Mouse (Mus musculus): ENCODE measurements around the gene Lama4. TPM values are rescaled to one million over a fixed set of nuclear protein-coding genes. Genes with fewer than 3 reads are reported as not detected.

Lama4 gene
- polyA plus RNA-seq, 1 experiment from 2014 or later = 71.5 TPM

DNA sequence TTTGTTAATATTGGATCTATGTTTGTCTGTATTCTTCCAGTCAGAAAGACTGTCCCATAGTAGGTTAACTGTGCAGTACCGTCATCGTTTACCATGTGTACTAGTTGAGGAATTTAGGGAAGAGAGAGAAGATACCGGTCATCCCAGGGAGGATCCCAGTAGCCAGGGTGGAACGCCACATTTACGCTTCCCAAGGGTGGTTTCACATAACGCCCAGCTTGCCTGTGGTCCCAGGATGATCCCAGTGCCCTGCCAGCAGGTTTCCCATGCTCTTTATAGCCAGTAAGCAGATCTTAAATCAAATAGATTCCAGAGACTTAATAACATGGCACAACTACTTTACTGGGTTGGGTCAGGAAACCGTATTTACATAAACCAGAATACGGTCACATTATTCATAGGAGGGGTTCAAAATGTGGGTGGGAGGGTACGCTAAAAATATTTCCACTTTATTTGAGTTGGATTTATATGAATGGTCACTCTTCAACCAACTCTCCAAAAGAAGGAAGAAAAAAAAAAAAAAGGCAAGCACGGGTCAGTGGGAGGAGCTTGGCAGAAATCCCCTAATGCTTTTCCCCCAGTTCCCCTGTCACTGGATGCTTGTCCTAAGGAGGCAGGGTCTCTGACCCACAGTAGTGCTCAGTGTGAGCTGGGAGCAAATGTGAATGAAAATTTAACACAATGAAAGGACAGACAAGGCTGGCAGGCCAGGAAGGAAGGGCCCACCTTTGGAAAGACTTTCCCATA, 3.2 kb downstream of the Lama4 start:
- no peak for ATAC-seq (ENCODE audit: low FRiP score, low TSS enrichment)
- peak overlapping the region; percentile 31; the same call in 1 of the 2 replicates for H3K9ac ChIP-seq (ENCODE audit: low read depth, low read length)

GRCm38 (mm10) chr10:38969543-38969942, 4.2 kb downstream of the Lama4 start:
- peaks cover 2% of the 10 kb centered on the region; the same call in 1 of the 2 replicates for H3K36me3 ChIP-seq (ENCODE audit: control insufficient read depth, insufficient read depth, low read length)
- H3K9me3 ChIP-seq (ENCODE audit: control insufficient read depth, low read length) = no peaks in the 10 kb centered on the region
- H3K9ac ChIP-seq (ENCODE audit: low read depth, low read length) = no peak overlapping the region
- H3K27me3 ChIP-seq (ENCODE audit: control insufficient read depth, insufficient read depth, low read length) = no peaks in the 10 kb centered on the region
- H3K27ac ChIP-seq (ENCODE audit: low read depth, low read length) = no peak overlapping the region
- peaks cover 13% of the 10 kb centered on the region for H3K4me1 ChIP-seq (ENCODE audit: control insufficient read depth, insufficient read depth, low read length)
- peak overlapping the region; percentile 77; the same call in 1 of the 2 replicates for H3K4me2 ChIP-seq (replicated peaks; ENCODE audit: low read depth, low read length)
- no peak overlapping the region for H3K4me3 ChIP-seq (ENCODE audit: low read length)
- no peak for ATAC-seq (ENCODE audit: low FRiP score, low TSS enrichment)
- WGBS = 96% methylated on average over 2 of the region's 2 CpGs

More for the DNA sequence above, 3.2 kb downstream of the Lama4 start:
- Histone ChIP-seq H3K9me3 (ENCODE audit: control insufficient read depth, low read length) (no peaks in the 10 kb centered on the region), H3K36me3 (ENCODE audit: control insufficient read depth, insufficient read depth, low read length) (no peaks in the 10 kb centered on the region), H3K27me3 (ENCODE audit: control insufficient read depth, insufficient read depth, low read length) (no peaks in the 10 kb centered on the region), H3K4me1 (ENCODE audit: control insufficient read depth, insufficient read depth, low read length) (peaks cover 13% of the 10 kb centered on the region), H3K4me2 (replicated peaks; ENCODE audit: low read depth, low read length) (peak overlapping the region; percentile 77), H3K4me3 (ENCODE audit: low read length) (peak overlapping the region; percentile 29), H3K27ac (ENCODE audit: low read depth, low read length) (no peak overlapping the region)
- 34% methylated on average over 10 of the region's 10 CpGs for WGBS

GRCm38 (mm10) chr10:38969975-38970374, 4.7 kb downstream of the Lama4 start:
- Histone ChIP-seq H3K27me3 (ENCODE audit: control insufficient read depth, insufficient read depth, low read length) (no peaks in the 10 kb centered on the region), H3K4me2 (replicated peaks; ENCODE audit: low read depth, low read length) (no peak overlapping the region), H3K27ac (ENCODE audit: low read depth, low read length) (no peak overlapping the region), H3K36me3 (ENCODE audit: control insufficient read depth, insufficient read depth, low read length) (peaks cover 2% of the 10 kb centered on the region; the same call in 1 of the 2 replicates), H3K9ac (ENCODE audit: low read depth, low read length) (no peak overlapping the region), H3K9me3 (ENCODE audit: control insufficient read depth, low read length) (no peaks in the 10 kb centered on the region), H3K4me3 (ENCODE audit: low read length) (no peak overlapping the region), H3K4me1 (ENCODE audit: control insufficient read depth, insufficient read depth, low read length) (peaks cover 13% of the 10 kb centered on the region)
- WGBS = 79% methylated on average over 6 of the region's 6 CpGs
- no peak for ATAC-seq (ENCODE audit: low FRiP score, low TSS enrichment)

GRCm38 (mm10) chr10:38972221-38972946, 7.1 kb downstream of the Lama4 start:
- no peak for ATAC-seq (ENCODE audit: low FRiP score, low TSS enrichment)
- WGBS = 65% methylated on average over 7 of the region's 7 CpGs
- H3K4me1 ChIP-seq (ENCODE audit: control insufficient read depth, insufficient read depth, low read length) = peaks cover 10% of the 10 kb centered on the region
- H3K9ac ChIP-seq (ENCODE audit: low read depth, low read length) = no peak overlapping the region
- H3K4me2 ChIP-seq (replicated peaks; ENCODE audit: low read depth, low read length) = no peak overlapping the region
- H3K9me3 ChIP-seq (ENCODE audit: control insufficient read depth, low read length) = no peaks in the 10 kb centered on the region
- H3K27me3 ChIP-seq (ENCODE audit: control insufficient read depth, insufficient read depth, low read length) = no peaks in the 10 kb centered on the region
- no peak overlapping the region for H3K4me3 ChIP-seq (ENCODE audit: low read length)
- no peak overlapping the region for H3K27ac ChIP-seq (ENCODE audit: low read depth, low read length)
- peaks cover 2% of the 10 kb centered on the region; the same call in 1 of the 2 replicates for H3K36me3 ChIP-seq (ENCODE audit: control insufficient read depth, insufficient read depth, low read length)

- Histone ChIP-seq H3K9ac (ENCODE audit: low read depth, low read length) (no peak overlapping the region), H3K27me3 (ENCODE audit: control insufficient read depth, insufficient read depth, low read length) (no peaks in the 10 kb centered on the region), H3K9me3 (ENCODE audit: control insufficient read depth, low read length) (no peaks in the 10 kb centered on the region), H3K4me1 (ENCODE audit: control insufficient read depth, insufficient read depth, low read length) (peaks cover 10% of the 10 kb centered on the region), H3K36me3 (ENCODE audit: control insufficient read depth, insufficient read depth, low read length) (peaks cover 2% of the 10 kb centered on the region; the same call in 1 of the 2 replicates), H3K4me2 (replicated peaks; ENCODE audit: low read depth, low read length) (no peak overlapping the region), H3K4me3 (ENCODE audit: low read length) (no peak overlapping the region), H3K27ac (ENCODE audit: low read depth, low read length) (no peak overlapping the region)
- no peak for ATAC-seq (ENCODE audit: low FRiP score, low TSS enrichment)
- WGBS = 47% methylated on average over 4 of the region's 4 CpGs
Observed at GRCm38 (mm10) chr10:38973016-38973415, 7.7 kb downstream of the Lama4 start.

DNA sequence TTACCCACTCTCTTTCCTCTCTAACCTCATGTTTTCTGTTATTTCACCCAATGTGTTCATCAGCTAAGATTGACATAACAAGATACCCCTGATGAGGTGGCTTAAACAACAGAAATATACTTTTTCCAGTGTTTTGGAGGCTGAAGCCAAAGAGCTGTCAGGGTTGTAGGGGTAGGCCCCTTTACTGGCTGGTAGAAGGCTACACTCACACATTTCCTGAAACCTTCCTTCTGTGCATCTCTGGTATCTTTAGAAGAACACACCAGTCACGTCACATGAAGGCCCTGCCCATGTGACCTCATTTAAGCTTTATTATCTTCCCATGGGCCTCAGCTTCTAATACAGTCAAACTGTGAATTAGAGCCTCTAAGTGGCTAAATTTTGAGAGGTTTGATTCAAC, 12.9 kb downstream of the Lama4 start:
- Histone ChIP-seq H3K27me3 (ENCODE audit: control insufficient read depth, insufficient read depth, low read length) (no peaks in the 10 kb centered on the region), H3K4me3 (ENCODE audit: low read length) (no peak overlapping the region), H3K27ac (ENCODE audit: low read depth, low read length) (no peak overlapping the region), H3K9ac (ENCODE audit: low read depth, low read length) (no peak overlapping the region), H3K4me2 (replicated peaks; ENCODE audit: low read depth, low read length) (no peak overlapping the region), H3K4me1 (ENCODE audit: control insufficient read depth, insufficient read depth, low read length) (peaks cover 4% of the 10 kb centered on the region; the same call in 1 of the 2 replicates), H3K36me3 (ENCODE audit: control insufficient read depth, insufficient read depth, low read length) (peaks cover 2% of the 10 kb centered on the region; the same call in 1 of the 2 replicates), H3K9me3 (ENCODE audit: control insufficient read depth, low read length) (no peaks in the 10 kb centered on the region)
- ATAC-seq (ENCODE audit: low FRiP score, low TSS enrichment) = no peak
- 60% methylated on average over 1 of the region's 1 CpGs for WGBS

DNA sequence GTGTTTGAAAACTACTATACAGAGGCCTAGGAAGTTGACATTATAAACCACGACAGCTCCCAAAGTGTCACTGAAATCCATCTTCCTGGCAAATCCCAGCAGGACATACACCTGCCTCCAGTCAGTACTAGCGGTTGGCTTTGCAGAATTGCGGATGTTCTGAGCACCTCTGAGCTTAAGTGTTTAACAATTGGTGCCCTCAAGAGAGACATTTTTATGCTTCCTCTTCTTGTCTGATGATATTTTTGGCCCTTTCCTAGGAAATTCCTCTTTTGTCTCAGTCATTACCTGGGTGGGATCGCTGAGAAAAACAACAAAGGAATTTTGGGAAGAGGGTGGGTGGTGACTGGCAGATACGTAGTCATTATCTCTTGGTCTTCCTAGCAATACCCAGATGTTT, 14.4 kb downstream of the Lama4 start:
- 54% methylated on average over 5 of the region's 5 CpGs for WGBS

DNA sequence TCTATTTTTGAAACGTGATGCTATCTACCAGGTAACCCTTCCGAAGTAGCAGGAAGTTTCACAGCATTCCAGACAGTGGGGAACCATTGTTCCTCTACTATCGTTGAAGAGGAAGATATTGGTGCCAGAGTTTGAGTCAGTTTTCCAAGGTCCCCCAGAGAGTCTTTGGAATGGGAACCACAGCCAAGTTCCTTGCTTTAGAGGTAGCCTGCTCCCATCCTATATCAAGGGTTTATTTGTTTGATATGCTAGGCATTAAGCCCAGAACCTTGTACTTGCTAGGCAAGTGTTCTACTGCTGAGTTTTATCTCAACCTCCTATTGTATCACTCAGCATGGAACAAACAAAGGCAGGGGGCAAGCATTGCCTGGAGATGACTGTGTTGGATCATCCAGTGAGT, 15.7 kb downstream of the Lama4 start:
- ATAC-seq (ENCODE audit: low FRiP score, low TSS enrichment) = no peak
- H3K27ac ChIP-seq (ENCODE audit: low read depth, low read length) = no peak overlapping the region
- no peaks in the 10 kb centered on the region; the same call in 1 of the 2 replicates for H3K36me3 ChIP-seq (ENCODE audit: control insufficient read depth, insufficient read depth, low read length)
- peaks cover 10% of the 10 kb centered on the region for H3K4me1 ChIP-seq (ENCODE audit: control insufficient read depth, insufficient read depth, low read length)
- WGBS = 59% methylated on average over 3 of the region's 3 CpGs
- no peak overlapping the region for H3K9ac ChIP-seq (ENCODE audit: low read depth, low read length)
- H3K9me3 ChIP-seq (ENCODE audit: control insufficient read depth, low read length) = no peaks in the 10 kb centered on the region
- H3K4me3 ChIP-seq (ENCODE audit: low read length) = no peak overlapping the region
- H3K4me2 ChIP-seq (replicated peaks; ENCODE audit: low read depth, low read length) = no peak overlapping the region
- H3K27me3 ChIP-seq (ENCODE audit: control insufficient read depth, insufficient read depth, low read length) = no peaks in the 10 kb centered on the region

More for the DNA sequence above, 14.4 kb downstream of the Lama4 start:
- no peak overlapping the region for H3K4me3 ChIP-seq (ENCODE audit: low read length)
- H3K27me3 ChIP-seq (ENCODE audit: control insufficient read depth, insufficient read depth, low read length) = no peaks in the 10 kb centered on the region
- H3K36me3 ChIP-seq (ENCODE audit: control insufficient read depth, insufficient read depth, low read length) = no peaks in the 10 kb centered on the region; the same call in 1 of the 2 replicates
- no peak overlapping the region for H3K4me2 ChIP-seq (replicated peaks; ENCODE audit: low read depth, low read length)
- no peak for ATAC-seq (ENCODE audit: low FRiP score, low TSS enrichment)
- no peak overlapping the region for H3K27ac ChIP-seq (ENCODE audit: low read depth, low read length)
- H3K9ac ChIP-seq (ENCODE audit: low read depth, low read length) = no peak overlapping the region
- H3K4me1 ChIP-seq (ENCODE audit: control insufficient read depth, insufficient read depth, low read length) = peaks cover 10% of the 10 kb centered on the region
- no peaks in the 10 kb centered on the region for H3K9me3 ChIP-seq (ENCODE audit: control insufficient read depth, low read length)

Measured in kidney, embryonic 14.5 days (tissue).